ENCODE assay signal across 14 mouse cellular contexts in the genomic region with DNA sequence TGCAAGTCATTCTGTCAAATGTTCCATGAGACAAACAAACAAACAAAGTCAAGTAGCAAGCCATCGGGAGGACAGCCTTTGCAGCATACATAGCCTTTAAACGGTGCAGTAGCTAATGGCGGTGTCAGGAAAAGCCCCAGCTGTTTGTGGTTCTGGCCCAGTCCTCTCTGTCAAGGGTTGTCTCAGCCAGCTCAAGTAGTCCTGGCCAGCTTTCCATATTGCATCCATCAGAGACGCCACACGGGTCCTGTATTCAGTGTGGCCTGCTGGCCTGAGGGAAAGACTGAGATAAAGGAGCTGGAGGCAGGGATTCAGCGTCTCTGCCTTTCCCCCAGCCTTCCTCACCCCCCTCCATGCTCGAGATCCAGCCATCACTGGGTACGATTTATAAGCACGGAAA.
DNase-seq lines count a peak whose midpoint lies in the region; ATAC-seq lines count a peak whose summit lies in the region.
"Had no signal": no experiment of that assay in that cellular context is flagged by ENCODE, and none has a peak within 500 bp of the region (broad histone marks: within the 10 kb centered on the region; RNA-seq: fewer than 3 reads in every experiment).

No protein-coding gene starts in this region.

- no peak overlapping the region for H3K4me3 ChIP-seq in midbrain, embryonic 14.5 days (replicated peaks; ENCODE audit: low read depth, low read length)
- H3K4me3 ChIP-seq in midbrain, embryonic 15.5 days: no peak overlapping the region
- H3K4me3 ChIP-seq in lung, embryonic 16.5 days (ENCODE audit: low read length): no peak overlapping the region
- H3K4me3 ChIP-seq in forebrain, embryonic 11.5 days (ENCODE audit: low read depth, low read length): no peak overlapping the region
- H3K4me3 ChIP-seq: layer of hippocampus, adult 2 months; neural tube, embryonic 12.5 days had no signal

- no peak overlapping the region for H3K9ac ChIP-seq in midbrain, embryonic 14.5 days (replicated peaks; ENCODE audit: low read length)
- H3K9ac ChIP-seq in midbrain, embryonic 15.5 days: no peak overlapping the region
- H3K9ac ChIP-seq in lung, embryonic 16.5 days (ENCODE audit: low read length): no peak overlapping the region
- H3K9ac ChIP-seq in forebrain, embryonic 11.5 days (ENCODE audit: low read length): no peak overlapping the region
- H3K9ac ChIP-seq: neural tube, embryonic 12.5 days had no signal

- H3K4me1 ChIP-seq in midbrain, embryonic 14.5 days (ENCODE audit: control insufficient read depth, insufficient read depth, low read length): no peaks in the 10 kb centered on the region
- H3K4me1 ChIP-seq in midbrain, embryonic 15.5 days: no peaks in the 10 kb centered on the region
- no peaks in the 10 kb centered on the region for H3K4me1 ChIP-seq in lung, embryonic 16.5 days (replicated peaks; ENCODE audit: control insufficient read depth, insufficient read depth, low read length)
- no peaks in the 10 kb centered on the region for H3K4me1 ChIP-seq in forebrain, embryonic 11.5 days (replicated peaks; ENCODE audit: control insufficient read depth, insufficient read depth, low read length)
- H3K4me1 ChIP-seq: neural tube, embryonic 12.5 days had no signal

- WGBS in midbrain, embryonic 14.5 days: 57% methylated on average over 9 of the region's 9 CpGs
- 66% methylated on average over 9 of the region's 9 CpGs for WGBS in midbrain, embryonic 15.5 days
- 36% methylated on average over 9 of the region's 9 CpGs for whole genome bisulfite sequencing in lung, embryonic 16.5 days
- WGBS in forebrain, embryonic 11.5 days: 68% methylated on average over 9 of the region's 9 CpGs

- DNase-seq in midbrain, embryonic 14.5 days: peak; percentile 15
- DNase-seq in kidney, postnatal 14 days: peak; percentile 42
- DNase-seq in forebrain, embryonic 11.5 days (ENCODE audit: low spot score): no peak
- DNase-seq in layer of hippocampus, postnatal 10 days (ENCODE audit: low spot score in 2 of 2): no peak
- no peak for DNase-seq in thymus, postnatal 36 days
- DNase-seq: adrenal gland, postnatal 36 days; cerebellum, postnatal 14 days; spleen, adult 18-20 months had no signal

- H3K9me3 ChIP-seq in midbrain, embryonic 14.5 days (ENCODE audit: control insufficient read depth, low read length): no peaks in the 10 kb centered on the region
- no peaks in the 10 kb centered on the region for H3K9me3 ChIP-seq in midbrain, embryonic 15.5 days
- H3K9me3 ChIP-seq in lung, embryonic 16.5 days (ENCODE audit: control insufficient read depth, low read length): no peaks in the 10 kb centered on the region
- no peaks in the 10 kb centered on the region for H3K9me3 ChIP-seq in forebrain, embryonic 11.5 days (ENCODE audit: control insufficient read depth, low read length)
- H3K9me3 ChIP-seq: neural tube, embryonic 12.5 days had no signal

- H3K27me3 ChIP-seq in midbrain, embryonic 14.5 days (ENCODE audit: control insufficient read depth, insufficient read depth, low read length): no peaks in the 10 kb centered on the region
- no peaks in the 10 kb centered on the region for H3K27me3 ChIP-seq in midbrain, embryonic 15.5 days (replicated peaks)
- no peaks in the 10 kb centered on the region for H3K27me3 ChIP-seq in lung, embryonic 16.5 days (ENCODE audit: control insufficient read depth, insufficient read depth, low read depth, low read length)
- no peaks in the 10 kb centered on the region; the same call in 1 of the 2 replicates for H3K27me3 ChIP-seq in forebrain, embryonic 11.5 days (ENCODE audit: control insufficient read depth, insufficient read depth, low read length)
- H3K27me3 ChIP-seq: neural tube, embryonic 12.5 days had no signal

- H3K4me2 ChIP-seq in midbrain, embryonic 14.5 days (ENCODE audit: low read length): no peak overlapping the region
- no peak overlapping the region for H3K4me2 ChIP-seq in midbrain, embryonic 15.5 days
- no peak overlapping the region for H3K4me2 ChIP-seq in lung, embryonic 16.5 days (ENCODE audit: low read depth, low read length)
- no peak overlapping the region for H3K4me2 ChIP-seq in forebrain, embryonic 11.5 days (ENCODE audit: low read depth, low read length, severe bottlenecking)
- H3K4me2 ChIP-seq: neural tube, embryonic 12.5 days had no signal

- no peaks in the 10 kb centered on the region for H3K36me3 ChIP-seq in midbrain, embryonic 14.5 days (ENCODE audit: control insufficient read depth, insufficient read depth, low read length)
- no peaks in the 10 kb centered on the region for H3K36me3 ChIP-seq in midbrain, embryonic 15.5 days (replicated peaks)
- no peaks in the 10 kb centered on the region for H3K36me3 ChIP-seq in lung, embryonic 16.5 days (ENCODE audit: control insufficient read depth, insufficient read depth, low read length)
- no peaks in the 10 kb centered on the region for H3K36me3 ChIP-seq in forebrain, embryonic 11.5 days (ENCODE audit: control insufficient read depth, insufficient read depth, low read length)
- H3K36me3 ChIP-seq: neural tube, embryonic 12.5 days had no signal

- ATAC-seq in midbrain, embryonic 14.5 days (ENCODE audit: low FRiP score, low TSS enrichment): no peak
- ATAC-seq in midbrain, embryonic 15.5 days (replicated peaks): no peak
- peak; percentile 96 for ATAC-seq in lung, embryonic 16.5 days (ENCODE audit: low read depth)
- ATAC-seq in forebrain, embryonic 11.5 days (replicated peaks; ENCODE audit: low FRiP score): no peak
- ATAC-seq: activated CD4-positive, CD25-positive, alpha-beta regulatory T cell, adult 4 months; hindbrain, embryonic 16.5 days had no signal

- 0 out of 2 replicates have a peak overlapping the region, but pooled peaks have one; percentile 20 for H3K27ac ChIP-seq in midbrain, embryonic 14.5 days (replicated peaks; ENCODE audit: low read depth, low read length)
- no peak overlapping the region for H3K27ac ChIP-seq in midbrain, embryonic 15.5 days
- H3K27ac ChIP-seq in lung, embryonic 16.5 days (ENCODE audit: low read length): no peak overlapping the region
- no peak overlapping the region for H3K27ac ChIP-seq in forebrain, embryonic 11.5 days (ENCODE audit: low read depth, low read length)
- H3K27ac ChIP-seq: layer of hippocampus, adult 2 months; neural tube, embryonic 12.5 days had no signal

Comparison
In these comparisons a context has a peak if more than half of its experiments do, and no peak if none do; other contexts are left out.
1. DNase-seq: peak in midbrain, embryonic 14.5 days (single experiment) and kidney, postnatal 14 days (single experiment); none in forebrain, embryonic 11.5 days (single experiment), layer of hippocampus, postnatal 10 days (0 of 2) and thymus, postnatal 36 days (0 of 2).